Mouse (Mus musculus): Measurements from ENCODE around the gene Mdm2. TPM values are rescaled to one million over a fixed set of nuclear protein-coding genes. Genes with fewer than 3 reads are reported as not detected.
"Not testable (repeated sequence)": the region's sequence is repeated elsewhere in the genome, so short reads cannot be mapped to it uniquely, and the experiment has no call there.

Mdm2 gene
- polyA plus RNA-seq, 1 experiment, result 55.7 TPM

- Histone ChIP-seq H3K27ac (ENCODE audit: control insufficient read depth, insufficient read depth, low read depth, low read length, poor library complexity) (no peak overlapping the region), H3K4me1 (ENCODE audit: control insufficient read depth, insufficient read depth, low read length) (no peaks in the 10 kb centered on the region; the same call in 1 of the 2 replicates), H3K4me3 (replicated peaks; ENCODE audit: control insufficient read depth, low read depth, low read length) (no peak overlapping the region)
- WGBS, result 92% methylated on average over 14 of the region's 14 CpGs
- TF ChIP-seq CTCF (IDR thresholded peaks at IDR 0.05; ENCODE audit: control insufficient read depth, insufficient read depth, low read length), result no peak
- no peak for TF ChIP-seq POLR2A (IDR thresholded peaks at IDR 0.05; ENCODE audit: borderline replicate concordance, control insufficient read depth, low read depth, low read length)
Measured at GRCm38 (mm10) chr10:117751282-117751610, 40.7 kb upstream of the Mdm2 start.

GRCm38 (mm10) chr10:117750529-117751281, 40.1 kb upstream of the Mdm2 start:
- WGBS, result 94% methylated on average over 5 of the region's 5 CpGs
- Histone ChIP-seq H3K4me3 (replicated peaks; ENCODE audit: control insufficient read depth, low read depth, low read length) (no peak overlapping the region), H3K27ac (ENCODE audit: control insufficient read depth, insufficient read depth, low read depth, low read length, poor library complexity) (no peak overlapping the region), H3K4me1 (ENCODE audit: control insufficient read depth, insufficient read depth, low read length) (no peaks in the 10 kb centered on the region; the same call in 1 of the 2 replicates)
- TF ChIP-seq POLR2A (IDR thresholded peaks at IDR 0.05; ENCODE audit: borderline replicate concordance, control insufficient read depth, low read depth, low read length) (no peak), CTCF (IDR thresholded peaks at IDR 0.05; ENCODE audit: control insufficient read depth, insufficient read depth, low read length) (no peak)

GRCm38 (mm10) chr10:117749787-117750343, 39.3 kb upstream of the Mdm2 start:
- H3K27ac ChIP-seq (ENCODE audit: control insufficient read depth, insufficient read depth, low read depth, low read length, poor library complexity), result no peak overlapping the region
- TF ChIP-seq CTCF (IDR thresholded peaks at IDR 0.05; ENCODE audit: control insufficient read depth, insufficient read depth, low read length), result no peak
- TF ChIP-seq POLR2A (IDR thresholded peaks at IDR 0.05; ENCODE audit: borderline replicate concordance, control insufficient read depth, low read depth, low read length), result no peak
- no peaks in the 10 kb centered on the region; the same call in 1 of the 2 replicates for H3K4me1 ChIP-seq (ENCODE audit: control insufficient read depth, insufficient read depth, low read length)
- no peak overlapping the region for H3K4me3 ChIP-seq (replicated peaks; ENCODE audit: control insufficient read depth, low read depth, low read length)
- WGBS, result 92% methylated on average over 14 of the region's 14 CpGs

DNA sequence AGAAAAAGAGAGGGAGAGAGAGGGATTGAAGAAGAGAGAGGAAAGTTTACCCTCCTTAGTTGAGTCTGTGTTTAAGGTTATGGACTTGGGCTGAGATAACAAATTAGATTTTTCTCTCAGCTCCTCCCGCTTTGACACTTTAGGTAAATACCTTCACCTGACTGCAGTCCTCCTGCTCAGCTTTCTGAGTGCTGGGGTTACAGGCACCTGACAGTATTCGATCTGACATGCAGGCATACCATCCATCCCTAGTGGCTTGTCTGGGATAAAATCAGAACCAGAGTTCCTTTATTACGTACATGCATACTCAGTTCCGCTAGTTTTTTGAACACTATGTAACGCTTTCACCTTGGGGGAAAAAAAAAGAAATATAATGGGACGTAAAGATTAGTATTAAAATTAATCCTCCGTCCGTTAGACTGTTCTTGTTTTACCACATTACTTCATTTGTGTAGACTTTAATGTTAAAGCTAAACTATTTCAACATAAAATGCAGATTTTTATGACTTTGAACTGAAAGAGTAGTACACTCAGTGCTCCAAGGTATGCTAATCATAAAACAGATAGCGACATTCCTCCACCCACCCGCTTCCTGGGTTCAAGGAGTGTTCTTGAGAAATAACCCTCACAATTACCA, 38.6 kb upstream of the Mdm2 start:
- Histone ChIP-seq H3K4me3 (replicated peaks; ENCODE audit: control insufficient read depth, low read depth, low read length) (no peak overlapping the region), H3K4me1 (ENCODE audit: control insufficient read depth, insufficient read depth, low read length) (no peaks in the 10 kb centered on the region; the same call in 1 of the 2 replicates), H3K27ac (ENCODE audit: control insufficient read depth, insufficient read depth, low read depth, low read length, poor library complexity) (no peak overlapping the region)
- WGBS, result 95% methylated on average over 10 of the region's 10 CpGs
- TF ChIP-seq CTCF (IDR thresholded peaks at IDR 0.05; ENCODE audit: control insufficient read depth, insufficient read depth, low read length), result no peak
- TF ChIP-seq POLR2A (IDR thresholded peaks at IDR 0.05; ENCODE audit: borderline replicate concordance, control insufficient read depth, low read depth, low read length), result no peak

GRCm38 (mm10) chr10:117748276-117749049, 37.9 kb upstream of the Mdm2 start:
- no peak overlapping the region for H3K27ac ChIP-seq (ENCODE audit: control insufficient read depth, insufficient read depth, low read depth, low read length, poor library complexity)
- no peak overlapping the region for H3K4me3 ChIP-seq (replicated peaks; ENCODE audit: control insufficient read depth, low read depth, low read length)
- TF ChIP-seq CTCF (IDR thresholded peaks at IDR 0.05; ENCODE audit: control insufficient read depth, insufficient read depth, low read length) (no peak), POLR2A (IDR thresholded peaks at IDR 0.05; ENCODE audit: borderline replicate concordance, control insufficient read depth, low read depth, low read length) (no peak)
- 89% methylated on average over 10 of the region's 10 CpGs for WGBS
- H3K4me1 ChIP-seq (ENCODE audit: control insufficient read depth, insufficient read depth, low read length), result no peaks in the 10 kb centered on the region; the same call in 1 of the 2 replicates

DNA sequence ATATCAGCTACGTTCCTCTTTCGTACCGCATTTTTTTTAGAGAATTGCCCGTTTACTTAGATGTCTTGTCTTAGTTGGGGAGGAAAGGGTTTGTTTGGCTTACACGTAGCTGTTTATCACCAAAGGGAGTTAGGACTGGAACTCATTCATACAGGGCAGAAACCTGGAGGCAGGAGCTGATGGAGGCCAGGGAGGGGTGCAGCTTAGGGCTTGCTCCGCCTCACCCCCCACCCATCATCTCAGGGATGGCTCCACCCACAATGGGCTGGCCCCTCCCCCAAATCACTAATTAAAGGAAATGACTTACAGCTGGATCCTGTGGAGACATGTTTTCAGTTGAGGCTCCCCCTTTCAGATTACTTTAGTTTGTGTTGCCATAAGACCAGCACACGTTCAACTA, 37.2 kb upstream of the Mdm2 start:
- no peaks in the 10 kb centered on the region; the same call in 1 of the 2 replicates for H3K4me1 ChIP-seq (ENCODE audit: control insufficient read depth, insufficient read depth, low read length)
- no peak overlapping the region for H3K27ac ChIP-seq (ENCODE audit: control insufficient read depth, insufficient read depth, low read depth, low read length, poor library complexity)
- no peak for TF ChIP-seq POLR2A (IDR thresholded peaks at IDR 0.05; ENCODE audit: borderline replicate concordance, control insufficient read depth, low read depth, low read length)
- no peak overlapping the region for H3K4me3 ChIP-seq (replicated peaks; ENCODE audit: control insufficient read depth, low read depth, low read length)
- 78% methylated on average over 7 of the region's 7 CpGs for WGBS

GRCm38 (mm10) chr10:117746297-117746883, 35.8 kb upstream of the Mdm2 start, which contains the start of gene Slc35e3:
Gene Slc35e3 (minus strand): TSS chr10:117746365.
- H3K27ac ChIP-seq (ENCODE audit: control insufficient read depth, insufficient read depth, low read depth, low read length, poor library complexity), result peak within 1 kb of the TSS; percentile 45
- TF ChIP-seq POLR2A (IDR thresholded peaks at IDR 0.05; ENCODE audit: borderline replicate concordance, control insufficient read depth, low read depth, low read length) (peak; percentile 32; the same call in 1 of the 2 replicates), CTCF (IDR thresholded peaks at IDR 0.05; ENCODE audit: control insufficient read depth, insufficient read depth, low read length) (no peak)

GRCm38 (mm10) chr10:117745570-117746296, 35.2 kb upstream of the Mdm2 start:
- Histone ChIP-seq H3K4me3 (replicated peaks; ENCODE audit: control insufficient read depth, low read depth, low read length) (peak overlapping the region; percentile 66), H3K27ac (ENCODE audit: control insufficient read depth, insufficient read depth, low read depth, low read length, poor library complexity) (peak overlapping the region; percentile 45; the same call in 1 of the 2 replicates)
- H3K4me1 ChIP-seq (ENCODE audit: control insufficient read depth, insufficient read depth, low read length), result not testable (repeated sequence)
- 4% methylated on average over 15 of the region's 46 CpGs for WGBS

More at GRCm38 (mm10) chr10:117746297-117746883, 35.8 kb upstream of the Mdm2 start, which contains the start of gene Slc35e3:
- 13% methylated on average over 45 of the region's 46 CpGs for WGBS
- peak within 1 kb of the TSS; percentile 66 for H3K4me3 ChIP-seq (replicated peaks; ENCODE audit: control insufficient read depth, low read depth, low read length)
- H3K4me1 ChIP-seq (ENCODE audit: control insufficient read depth, insufficient read depth, low read length), result no peaks in the 10 kb centered on the region; the same call in 1 of the 2 replicates
